Mouse (Mus musculus) urinary bladder, postnatal 14 days (tissue): ENCODE measurements around the gene Mknk2.
A peak's percentile ranks its signal among the peaks of the same experiment; 100 is the strongest.
"Not testable (repeated sequence)": the region's sequence is repeated elsewhere in the genome, so short reads cannot be mapped to it uniquely, and the experiment has no call there.

Experiments
- DNase-seq: peaks from one replicate; pipeline ENCODE4 v3.0.0; 2021; ENCODE audit warnings: low spot score

Gene Mknk2

GRCm38 (mm10) chr10:80649910-80650309 is 28.0 kb downstream of the Mknk2 start:
- not testable (repeated sequence) for DNase-seq

GRCm38 (mm10) chr10:80646936-80647335 is 31.0 kb downstream of the Mknk2 start:
- DNase-seq: no peak

- DNase-seq: no peak
Observed at GRCm38 (mm10) chr10:80635345-80635744, 42.6 kb downstream of the Mknk2 start.

DNA sequence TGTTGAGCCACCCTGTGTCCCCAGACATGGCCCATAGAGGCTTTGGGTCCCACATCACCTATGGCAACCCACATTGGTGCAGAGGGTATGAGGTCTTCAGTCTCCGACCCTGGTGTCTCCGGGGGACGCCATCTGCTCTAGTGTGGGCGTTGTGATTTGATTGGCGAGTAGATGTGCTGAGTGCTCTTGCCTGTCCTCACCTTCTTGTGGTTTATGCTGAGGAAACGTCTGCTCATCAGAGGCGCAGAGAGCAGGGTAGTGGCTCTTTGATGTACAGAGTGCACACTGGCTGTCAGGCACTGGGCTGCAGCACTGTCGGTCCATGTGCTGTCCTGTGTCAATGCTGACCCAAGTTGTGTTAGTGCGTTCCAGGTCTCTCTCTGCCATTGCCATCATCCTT is 49.0 kb downstream of the Mknk2 start:
- DNase-seq: no peak

DNA sequence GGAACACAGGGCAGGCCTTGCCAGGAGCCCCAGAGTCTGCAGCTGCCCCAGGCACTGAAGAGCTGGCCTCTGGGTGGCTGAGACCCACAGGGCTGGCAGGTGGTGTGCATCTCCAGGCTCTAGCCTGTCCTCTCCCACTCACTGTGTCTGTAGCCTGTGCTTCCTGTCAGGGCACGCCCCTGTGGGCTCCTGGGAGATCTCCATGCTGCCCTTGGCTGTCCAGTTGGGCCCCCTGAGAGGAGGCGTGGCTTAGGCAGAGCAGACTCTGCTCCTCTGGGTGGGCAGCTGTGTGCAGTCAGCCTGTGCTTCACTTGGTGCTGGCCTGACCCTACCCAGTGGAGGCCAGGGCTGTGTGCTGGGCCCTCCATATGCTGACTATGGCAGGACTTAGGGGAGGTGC is 50.2 kb downstream of the Mknk2 start:
- peak; percentile 43 for DNase-seq

DNA sequence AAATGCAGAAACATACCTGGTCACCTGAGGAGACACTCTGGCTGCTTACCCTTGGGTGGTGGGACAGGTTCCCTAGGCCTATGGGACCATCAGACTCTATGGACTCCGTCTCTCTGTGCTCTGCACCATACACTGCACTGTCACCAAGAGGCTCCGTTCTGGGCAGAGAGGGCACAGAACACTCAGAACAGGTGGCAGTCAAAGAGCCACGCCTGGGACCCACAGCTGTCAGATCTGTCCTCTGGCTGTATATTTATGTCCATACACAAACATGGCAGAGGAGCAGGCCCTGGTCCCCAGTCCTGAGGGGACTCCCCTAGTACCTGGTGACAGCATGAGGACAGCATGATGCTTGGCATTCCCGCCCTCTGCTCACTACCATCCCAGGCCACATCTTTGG is 52.1 kb downstream of the Mknk2 start:
- no peak for DNase-seq

GRCm38 (mm10) chr10:80623457-80624191 is 54.3 kb downstream of the Mknk2 start:
- peak; percentile 61 for DNase-seq

- DNase-seq: peak; percentile 54
Observed at GRCm38 (mm10) chr10:80622661-80623456, 55.1 kb downstream of the Mknk2 start, which contains the start of gene Csnk1g2. Gene Csnk1g2 (plus strand): TSS chr10:80622838.

DNA sequence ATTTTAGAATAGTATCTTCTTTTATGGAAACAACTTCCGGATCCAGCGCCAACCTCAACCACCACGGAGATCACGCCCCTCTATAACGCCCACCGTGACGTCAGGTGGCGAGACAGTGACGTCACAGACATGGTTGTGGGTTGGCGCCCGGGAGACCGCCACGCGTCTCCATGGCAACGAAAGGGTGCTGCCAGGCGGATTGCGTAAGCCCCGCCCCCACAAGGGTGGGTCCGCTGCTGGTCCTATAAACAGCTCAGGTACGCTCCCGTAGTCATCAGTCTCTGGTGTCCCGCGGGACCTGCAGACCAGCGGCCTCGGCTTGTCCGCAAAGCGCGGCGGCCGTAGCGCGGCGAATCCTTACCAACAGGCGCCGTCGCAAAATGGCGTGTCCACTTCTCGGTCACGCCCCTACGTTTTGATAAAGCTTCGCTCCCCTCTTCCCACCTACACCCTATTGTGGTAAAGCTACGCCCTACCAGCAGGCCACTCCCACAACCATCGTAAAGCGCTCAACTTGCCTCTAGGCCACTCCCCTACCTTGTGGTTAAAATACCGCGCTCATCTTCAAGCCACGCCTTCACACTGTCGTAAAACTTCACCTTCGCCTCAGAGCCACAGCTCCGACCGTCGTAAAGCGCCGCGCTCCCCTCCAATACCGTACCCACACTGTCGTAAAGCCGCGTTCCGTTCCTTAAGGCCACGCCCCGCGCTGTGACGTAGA is 55.8 kb downstream of the Mknk2 start:
- DNase-seq: peak; percentile 100

GRCm38 (mm10) chr10:80621690-80621939 is 56.3 kb downstream of the Mknk2 start:
- no peak for DNase-seq

DNA sequence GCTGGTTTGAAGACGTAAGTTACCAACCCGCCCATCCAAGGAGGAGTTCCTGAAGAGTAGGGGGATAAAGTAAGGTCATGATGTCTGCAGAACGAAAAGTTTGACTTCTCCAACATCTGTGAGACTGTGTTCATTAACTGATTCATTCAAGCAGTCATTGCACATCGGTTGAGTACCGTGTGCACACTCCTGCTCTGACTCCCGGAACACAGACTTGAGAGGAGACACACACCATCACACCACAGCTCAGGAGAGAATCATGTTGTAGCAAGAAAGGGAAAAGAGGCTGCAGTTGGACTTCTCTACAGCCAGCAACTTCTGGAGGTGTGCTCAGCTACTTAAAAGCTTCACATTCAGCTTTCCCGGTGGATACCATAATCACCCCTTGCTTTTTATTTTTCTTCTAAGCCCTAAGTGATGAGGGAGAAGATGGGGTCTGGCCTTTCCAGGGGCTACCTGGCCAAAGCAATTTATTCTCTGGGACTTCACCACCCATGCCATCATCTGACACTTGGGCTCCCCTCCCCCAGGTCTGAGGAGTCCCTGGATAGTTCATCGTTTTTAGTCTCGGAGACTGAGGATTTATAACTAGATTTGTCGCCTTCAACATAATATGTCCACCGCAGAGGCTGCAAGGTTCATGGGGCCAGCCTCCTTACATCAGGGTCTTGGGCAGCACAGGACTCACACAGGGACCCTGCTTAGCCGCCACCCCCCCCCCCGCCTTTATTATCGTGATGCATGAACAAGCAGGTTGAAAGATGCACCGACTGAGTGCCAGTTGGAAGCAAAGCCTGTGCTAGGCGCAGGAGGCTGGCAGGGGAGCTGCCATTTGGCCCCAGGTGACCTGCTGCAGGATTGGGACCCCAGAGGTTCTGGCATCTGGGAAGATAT is 56.9 kb downstream of the Mknk2 start:
- DNase-seq: no peak

DNA sequence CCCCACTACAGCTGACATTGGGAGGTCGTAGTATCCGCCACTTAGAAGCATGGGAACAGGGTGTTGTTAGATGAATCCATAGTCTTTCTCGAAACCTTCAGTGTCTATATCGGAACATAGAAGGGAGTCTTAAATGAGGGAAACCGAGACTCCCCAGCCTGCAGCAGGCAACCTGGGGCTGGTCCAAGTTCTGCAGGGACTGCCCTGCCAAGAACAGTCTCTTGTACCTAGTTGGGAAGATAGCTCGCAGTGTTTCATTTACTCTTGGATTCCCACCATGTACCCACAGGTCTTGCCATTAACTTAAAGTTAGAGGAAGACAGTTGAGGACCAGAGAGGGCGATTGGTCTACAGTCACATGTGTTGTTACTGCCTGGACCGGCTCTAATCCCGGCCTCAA is 57.5 kb downstream of the Mknk2 start:
- no peak for DNase-seq

DNA sequence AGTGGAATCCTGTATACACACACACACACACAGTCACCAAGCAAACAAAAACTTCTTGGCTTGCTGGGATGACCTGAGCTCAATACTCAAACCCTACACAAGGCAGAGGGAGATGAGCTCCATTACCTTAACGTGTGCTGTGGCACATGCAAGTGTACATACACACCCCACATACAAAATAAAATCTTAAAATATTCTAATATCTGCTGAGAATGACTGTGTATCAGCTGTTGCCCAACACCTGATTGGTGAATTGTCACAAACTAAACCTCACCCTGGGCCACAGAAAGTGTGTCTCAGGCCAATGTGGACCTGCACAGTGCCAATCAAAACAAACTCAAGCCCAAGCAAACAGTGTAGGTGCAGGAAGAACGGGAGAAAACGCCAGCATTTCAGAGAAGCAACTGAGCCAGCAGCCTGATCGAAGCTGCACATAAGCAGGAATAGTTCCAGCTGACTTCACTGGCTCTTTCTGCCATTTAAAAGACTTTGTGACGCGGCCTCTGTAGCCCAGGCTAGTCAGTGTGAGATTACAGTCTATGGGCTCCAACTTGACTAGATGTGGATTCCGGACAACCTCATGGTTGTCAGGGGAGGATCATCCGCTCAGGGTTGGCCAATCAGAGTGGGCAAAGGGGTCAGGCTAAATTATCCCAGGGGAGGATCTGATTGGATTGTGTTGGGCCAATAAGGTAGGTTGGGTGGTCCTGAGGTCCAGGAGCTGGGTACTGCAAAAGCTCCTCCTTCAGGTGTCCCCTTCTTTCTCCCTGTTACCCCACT is 58.3 kb downstream of the Mknk2 start:
- DNase-seq: no peak

DNA sequence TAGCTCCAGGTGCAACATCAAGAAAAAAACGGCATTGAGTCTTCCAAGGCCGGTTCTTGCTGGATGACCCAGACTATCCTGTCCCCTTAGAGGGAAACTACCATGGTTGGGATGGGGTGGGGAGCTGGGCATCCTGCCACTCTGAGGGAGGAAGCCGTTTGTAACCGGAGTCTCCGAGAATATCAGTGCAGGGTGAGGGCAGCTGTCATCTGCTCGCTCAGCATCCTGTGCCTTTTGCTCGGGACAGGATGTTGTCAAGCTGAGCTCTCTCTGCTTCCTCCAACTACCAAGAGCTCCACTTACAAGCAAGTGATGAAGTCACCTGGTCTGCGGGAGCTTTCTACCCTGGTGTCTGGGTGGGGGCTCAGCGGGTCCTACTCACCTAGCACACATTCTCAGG is 59.7 kb downstream of the Mknk2 start:
- DNase-seq: no peak
